Mouse (Mus musculus) lung, embryonic 14.5 days (tissue): ENCODE measurements at regions not wholly inside any gene's neighbourhood (a gene's known extent, or its start where the extent isn't known, plus 50 kb on each side); places are given as distances from the start of the nearest gene placed in this dataset.

Source experiments
- ATAC-seq: fragments of 200-750 bp; cut with Nextera tagmentation; 2 replicates; pipeline ENCODE4 v1.8.0; 2017; ENCODE audit warnings: mild to moderate bottlenecking, moderate TSS enrichment, moderate library complexity; ENCODE audit not compliant: insufficient read depth
- DNase-seq: peaks from one replicate; pipeline ENCODE4 v3.0.0-alpha.2; 2015
- H3K27ac ChIP-seq: fragments of 300-500 bp; sonication (generic); 2 replicates; pipeline ENCODE4 v1.5.1; 2014; ENCODE audit warnings: low read depth, mild to moderate bottlenecking, moderate library complexity
- H3K27me3 ChIP-seq: fragments of 300-500 bp; sonication (generic); 2 replicates; pipeline ENCODE4 v1.6.1; 2014; ENCODE audit warnings: low read length, control low read depth; ENCODE audit not compliant: insufficient read depth
- H3K36me3 ChIP-seq: fragments of 300-500 bp; sonication (generic); 2 replicates; pipeline ENCODE4 v1.6.1; 2014; ENCODE audit warnings: control low read depth; ENCODE audit not compliant: insufficient read depth
- H3K4me1 ChIP-seq: fragments of 300-500 bp; sonication (generic); 2 replicates; pipeline ENCODE4 v1.6.1; 2014; ENCODE audit warnings: antibody characterized with exemption, control low read depth; ENCODE audit not compliant: insufficient read depth
- H3K4me2 ChIP-seq: fragments of 300-500 bp; sonication (generic); 2 replicates; pipeline ENCODE4 v1.6.1; 2014; ENCODE audit warnings: mild to moderate bottlenecking
- H3K4me3 ChIP-seq: fragments of 300-500 bp; sonication (generic); 2 replicates; pipeline ENCODE4 v1.5.1; 2014; ENCODE audit warnings: low read depth, low read length
- H3K9ac ChIP-seq: fragments of 300-500 bp; sonication (generic); 2 replicates; pipeline ENCODE4 v1.6.1; 2014
- H3K9me3 ChIP-seq: fragments of 300-500 bp; sonication (generic); 2 replicates; pipeline ENCODE4 v1.6.1; 2016; ENCODE audit warnings: low read depth, low read length, control low read depth
- CTCF ChIP-seq: IDR thresholded peaks from 2 replicates; pipeline ENCODE4 v1.5.1; 2016; ENCODE audit warnings: antibody characterized with exemption, low read depth
- WGBS: fragments of 180-500 bp; shearing (Covaris S2); extraction: QIAGEN DNeasy Blood & Tissue Kit; methylation state at CpG from one replicate; pipeline ENCODE4 v1.1.7; 2014; 5-methylcytosine and 5-hydroxymethylcytosine counted together

- no peak overlapping the region for H3K27ac ChIP-seq
- no peaks in the 10 kb centered on the region for H3K27me3 ChIP-seq
- no peak overlapping the region for H3K4me3 ChIP-seq
- no peak overlapping the region for H3K4me2 ChIP-seq
- no peak for ATAC-seq
- no peak for DNase-seq
- no peaks in the 10 kb centered on the region for H3K36me3 ChIP-seq
- no peaks in the 10 kb centered on the region for H3K9me3 ChIP-seq
- no peaks in the 10 kb centered on the region for H3K4me1 ChIP-seq
- 81% methylated on average over 7 of the region's 7 CpGs for WGBS
- no peak overlapping the region for H3K9ac ChIP-seq
- TF ChIP-seq CTCF: no peak
These were observed 190.5 kb downstream of the Pdgfra start for GRCm38 (mm10) chr5:75342599-75342998.

DNA sequence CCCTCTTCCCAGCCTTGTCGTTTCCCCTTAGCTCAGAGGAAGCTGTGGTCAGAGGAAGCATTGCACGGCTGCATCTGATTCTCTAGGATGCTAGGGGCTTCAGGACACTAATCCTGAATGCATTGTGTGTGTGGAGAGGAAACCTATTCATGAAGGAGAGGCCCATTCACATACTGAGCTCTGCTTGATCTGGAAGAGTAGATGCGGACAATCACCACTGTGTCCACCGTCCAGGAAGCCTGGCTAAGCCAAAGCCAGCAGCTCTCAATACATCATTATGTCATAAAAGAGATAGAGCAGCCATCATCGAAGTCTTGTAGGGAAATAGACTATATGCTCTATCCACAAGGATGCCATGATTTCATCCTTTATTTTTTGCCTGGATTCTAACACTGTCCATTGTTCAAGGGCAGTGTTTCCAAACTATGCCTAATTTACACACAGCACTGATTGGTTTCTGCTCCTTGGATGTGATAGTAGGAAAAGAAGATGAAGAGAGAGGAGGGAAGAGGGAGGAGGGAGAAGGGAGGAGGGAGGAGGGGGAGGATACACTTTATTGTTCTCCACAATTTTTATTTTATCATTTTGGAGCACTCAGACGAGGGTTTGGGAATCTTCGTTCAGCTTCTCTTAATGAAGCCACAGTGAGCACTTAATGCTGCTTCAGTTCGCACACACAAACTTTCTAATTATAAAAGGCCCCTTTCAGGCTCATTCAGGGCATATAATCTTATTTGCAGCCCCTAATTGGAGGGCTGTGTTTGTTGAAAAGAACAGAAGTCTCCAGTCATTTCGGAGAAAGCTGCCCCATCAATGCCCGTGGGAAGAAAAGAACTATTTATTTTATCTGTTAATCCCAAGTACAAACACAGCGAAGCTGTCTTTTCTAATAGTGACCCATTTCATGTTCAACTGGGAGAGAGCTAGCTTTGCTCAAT, 195.0 kb downstream of the Pdgfra start:
- Histone ChIP-seq H3K4me1 (no peaks in the 10 kb centered on the region), H3K9ac (no peak overlapping the region), H3K4me3 (no peak overlapping the region), H3K4me2 (no peak overlapping the region), H3K27me3 (no peaks in the 10 kb centered on the region), H3K27ac (no peak overlapping the region), H3K9me3 (no peaks in the 10 kb centered on the region), H3K36me3 (no peaks in the 10 kb centered on the region)
- 50% methylated on average over 11 of the region's 11 CpGs for WGBS
- ATAC-seq: no peak
- no peak for DNase-seq
- TF ChIP-seq CTCF: no peak

- no peak overlapping the region for H3K4me3 ChIP-seq
- no peak for TF ChIP-seq CTCF
- no peaks in the 10 kb centered on the region for H3K9me3 ChIP-seq
- H3K27me3 ChIP-seq: no peaks in the 10 kb centered on the region
- H3K9ac ChIP-seq: no peak overlapping the region
- 71% methylated on average over 5 of the region's 5 CpGs for WGBS
- DNase-seq (peak; percentile 17), ATAC-seq (no peak)
- no peak overlapping the region for H3K27ac ChIP-seq
- H3K4me2 ChIP-seq: no peak overlapping the region
- H3K4me1 ChIP-seq: no peaks in the 10 kb centered on the region
- no peaks in the 10 kb centered on the region for H3K36me3 ChIP-seq
These were observed 195.7 kb downstream of the Pdgfra start for GRCm38 (mm10) chr5:75347774-75348116.

DNA sequence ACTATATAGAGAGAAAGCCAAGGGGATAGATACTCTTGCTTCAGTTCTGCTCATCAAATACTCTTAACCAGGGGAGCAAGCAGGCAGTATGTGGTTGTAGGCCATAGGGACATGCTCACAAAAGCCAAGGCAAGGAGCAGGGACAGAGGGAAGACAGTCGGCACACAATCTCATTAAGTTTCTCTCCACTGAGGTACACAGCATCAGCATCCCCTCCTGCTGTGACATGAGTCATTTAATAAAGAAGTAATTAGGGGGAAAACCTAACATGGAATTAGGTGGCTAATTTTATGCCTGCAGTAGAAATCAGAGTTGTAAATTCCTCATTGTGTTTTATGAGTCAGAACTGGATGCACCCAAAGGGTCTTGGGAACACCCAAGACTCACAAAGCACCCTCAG, 203.2 kb downstream of the Pdgfra start:
- Histone ChIP-seq H3K4me2 (no peak overlapping the region), H3K36me3 (no peaks in the 10 kb centered on the region), H3K4me3 (no peak overlapping the region), H3K9me3 (no peaks in the 10 kb centered on the region), H3K9ac (no peak overlapping the region), H3K4me1 (no peaks in the 10 kb centered on the region), H3K27ac (no peak overlapping the region), H3K27me3 (no peaks in the 10 kb centered on the region)
- 74% methylated on average over 1 of the region's 1 CpGs for WGBS
- ATAC-seq: no peak
- no peak for DNase-seq
- TF ChIP-seq CTCF: no peak

DNA sequence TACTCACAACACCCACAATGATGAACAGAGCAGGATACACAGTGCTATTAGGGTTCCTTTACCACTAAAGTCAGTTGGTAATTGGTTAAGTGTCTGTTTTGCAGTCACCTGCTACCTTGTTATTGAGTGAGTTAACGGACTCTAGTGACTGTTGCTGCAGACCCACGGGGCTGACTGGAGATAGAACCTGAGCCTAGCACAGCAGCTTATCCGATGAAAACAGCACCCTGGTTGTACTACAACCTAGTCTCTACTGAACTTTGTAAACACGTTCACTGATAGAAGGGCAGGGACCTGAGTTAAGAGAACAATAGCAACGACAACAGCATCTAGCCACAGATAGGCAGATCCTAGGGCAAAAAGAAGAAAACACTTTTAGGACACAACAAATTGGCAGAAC, 206.8 kb downstream of the Pdgfra start:
- 69% methylated on average over 5 of the region's 5 CpGs for WGBS

DNA sequence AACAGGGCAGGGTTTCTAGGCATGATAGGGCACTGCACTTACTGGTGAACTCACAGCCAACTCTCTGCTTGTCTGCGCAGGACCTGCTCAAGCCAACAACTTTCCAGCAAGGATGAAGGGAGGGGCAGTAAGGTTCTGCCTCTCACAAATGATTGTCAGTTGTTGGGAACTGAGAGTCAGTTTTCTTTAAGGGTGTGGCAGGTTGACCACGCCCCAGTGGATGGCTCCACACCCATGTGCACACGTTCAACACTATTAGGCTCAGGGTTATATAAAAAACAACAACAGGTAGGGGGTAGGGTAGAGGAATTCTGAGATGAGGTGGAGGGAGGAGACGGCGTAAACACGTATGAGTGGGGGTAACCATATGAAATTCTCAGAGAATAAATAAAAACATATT, 210.9 kb upstream of the Kit start:
- Histone ChIP-seq H3K27me3 (no peaks in the 10 kb centered on the region), H3K9me3 (no peaks in the 10 kb centered on the region), H3K4me2 (no peak overlapping the region), H3K4me3 (no peak overlapping the region), H3K4me1 (no peaks in the 10 kb centered on the region; the same call in 1 of the 2 replicates), H3K27ac (no peak overlapping the region), H3K9ac (no peak overlapping the region), H3K36me3 (no peaks in the 10 kb centered on the region)
- TF ChIP-seq CTCF: no peak
- 89% methylated on average over 6 of the region's 6 CpGs for WGBS
- no peak for ATAC-seq
- DNase-seq: no peak

More for the DNA sequence above, 206.8 kb downstream of the Pdgfra start:
- ATAC-seq: no peak
- no peak for TF ChIP-seq CTCF
- H3K4me1 ChIP-seq: no peaks in the 10 kb centered on the region
- H3K27me3 ChIP-seq: no peaks in the 10 kb centered on the region
- H3K4me2 ChIP-seq: no peak overlapping the region
- H3K36me3 ChIP-seq: no peaks in the 10 kb centered on the region
- H3K9ac ChIP-seq: no peak overlapping the region
- H3K4me3 ChIP-seq: no peak overlapping the region
- DNase-seq: no peak
- H3K27ac ChIP-seq: no peak overlapping the region
- H3K9me3 ChIP-seq: no peaks in the 10 kb centered on the region

DNA sequence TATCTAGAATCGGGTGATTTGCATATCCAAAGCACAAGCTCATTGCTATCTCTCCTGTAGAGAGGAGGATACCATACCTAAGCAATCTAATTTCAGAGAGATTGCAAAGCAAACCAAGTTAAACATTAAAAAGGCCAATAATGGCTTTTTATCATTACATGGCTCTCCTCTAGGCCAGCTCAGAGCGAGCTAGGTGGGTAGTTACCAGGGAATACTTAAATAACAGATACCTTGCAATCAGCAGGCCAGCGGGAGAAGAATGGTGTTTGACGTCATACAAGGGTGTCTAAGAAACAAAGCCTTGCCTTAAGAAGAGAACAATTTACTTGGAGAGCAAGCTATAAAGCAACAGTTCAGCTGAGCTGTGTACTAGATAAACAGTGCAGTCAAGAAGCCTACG, 207.4 kb upstream of the Kit start:
- Histone ChIP-seq H3K36me3 (no peaks in the 10 kb centered on the region), H3K9me3 (no peaks in the 10 kb centered on the region), H3K27me3 (no peaks in the 10 kb centered on the region), H3K4me3 (no peak overlapping the region), H3K9ac (no peak overlapping the region), H3K4me2 (no peak overlapping the region), H3K4me1 (no peaks in the 10 kb centered on the region; the same call in 1 of the 2 replicates), H3K27ac (no peak overlapping the region)
- DNase-seq (no peak), ATAC-seq (no peak)
- WGBS: 71% methylated on average over 5 of the region's 5 CpGs
- no peak for TF ChIP-seq CTCF
